Mouse (Mus musculus) stomach, embryonic 14.5 days (tissue): ENCODE data around the gene Slc30a3. TPM values are rescaled to one million over a fixed set of nuclear protein-coding genes. Genes with fewer than 3 reads are reported as not detected.
"Not testable (repeated sequence)": the region's sequence is repeated elsewhere in the genome, so short reads cannot be mapped to it uniquely, and the experiment has no call there.

Experiments
- ATAC-seq: fragments of 200-750 bp; cut with Nextera tagmentation; 2 replicates; pipeline ENCODE4 v1.8.0; 2017; ENCODE audit warnings: low read depth, moderate TSS enrichment; ENCODE audit not compliant: insufficient number of reproducible peaks, insufficient read depth, low FRiP score
- H3K27ac ChIP-seq: fragments of 300-500 bp; sonication (generic); 2 replicates; pipeline ENCODE4 v1.5.1; 2014; ENCODE audit warnings: mild to moderate bottlenecking, low read length, moderate library complexity, mixed read lengths
- H3K27me3 ChIP-seq: fragments of 300-500 bp; sonication (generic); 2 replicates; pipeline ENCODE4 v1.6.1; 2014; ENCODE audit warnings: low read length, control low read depth, mixed read lengths; ENCODE audit not compliant: control insufficient read depth, insufficient read depth
- H3K36me3 ChIP-seq: fragments of 300-500 bp; sonication (generic); 2 replicates; pipeline ENCODE4 v1.6.1; 2014; ENCODE audit warnings: mild to moderate bottlenecking, control low read depth, low read length, moderate library complexity, mixed read lengths; ENCODE audit not compliant: control insufficient read depth, insufficient read depth
- H3K4me1 ChIP-seq: fragments of 300-500 bp; sonication (generic); 2 replicates; pipeline ENCODE4 v1.6.1; 2014; ENCODE audit warnings: low read length, control low read depth, mixed read lengths; ENCODE audit not compliant: control insufficient read depth, insufficient read depth
- H3K4me2 ChIP-seq: fragments of 300-500 bp; sonication (generic); replicated peaks from 2 replicates; pipeline ENCODE4 v1.6.1; 2014; ENCODE audit warnings: low read depth, low read length, control low read depth
- H3K4me3 ChIP-seq: fragments of 300-500 bp; sonication (generic); 2 replicates; pipeline ENCODE4 v1.5.1; 2014; ENCODE audit warnings: low read depth, low read length, control low read depth
- H3K9ac ChIP-seq: fragments of 300-500 bp; sonication (generic); replicated peaks from 2 replicates; pipeline ENCODE4 v1.6.1; 2014; ENCODE audit warnings: low read depth, mild to moderate bottlenecking, control low read depth, low read length, moderate library complexity, mixed read lengths
- H3K9me3 ChIP-seq: fragments of 300-500 bp; sonication (generic); 2 replicates; pipeline ENCODE4 v1.6.1; 2016; ENCODE audit warnings: low read depth, low read length, control low read depth; ENCODE audit not compliant: control insufficient read depth
- WGBS: fragments of 180-500 bp; shearing (Covaris S2); extraction: QIAGEN DNeasy Blood & Tissue Kit; methylation state at CpG from one replicate; pipeline ENCODE4 v1.1.7; 2014; 5-methylcytosine and 5-hydroxymethylcytosine counted together
- polyA plus RNA-seq: library from polyadenylated mRNA; unstranded; fragments of >200 nt; fragmentation: Nextera tagmentation; extraction: Ambion mirVana; gene quantifications from 2 replicates; pipeline ENCODE4 v1.2.1, GENCODE M21; 2014

The Slc30a3 gene
- polyA plus RNA-seq, 1 experiment from 2014 or later, result 0.30 TPM

GRCm38 (mm10) chr5:31048763-31049641 is 59.0 kb downstream of the Slc30a3 start, which contains the start of gene Slc5a6:
Gene Slc5a6 (minus strand): TSS chr5:31048924.
- Histone ChIP-seq H3K4me1 (peaks cover 5% of the 10 kb centered on the region; the same call in 1 of the 2 replicates), H3K9ac (peak within 1 kb of the TSS; percentile 86), H3K27ac (peak within 1 kb of the TSS; percentile 98), H3K4me2 (peak within 1 kb of the TSS; percentile 76), H3K36me3 (no peaks in the 10 kb centered on the region), H3K4me3 (peak within 1 kb of the TSS; percentile 55), H3K27me3 (no peaks in the 10 kb centered on the region), H3K9me3 (no peaks in the 10 kb centered on the region)
- 0% methylated on average over 23 of the region's 23 CpGs for WGBS
- ATAC-seq, result peak; percentile 42; the same call in 1 of the 2 replicates

- no peaks in the 10 kb centered on the region for H3K27me3 ChIP-seq
- no peaks in the 10 kb centered on the region for H3K36me3 ChIP-seq
- WGBS, result under 1% methylated on average over 73 of the region's 73 CpGs
- peak within 1 kb of the TSS; percentile 55 for H3K4me3 ChIP-seq
- H3K27ac ChIP-seq, result peak within 1 kb of the TSS; percentile 98
- no peaks in the 10 kb centered on the region for H3K9me3 ChIP-seq
- peak; percentile 98 for ATAC-seq
- peaks cover 5% of the 10 kb centered on the region; the same call in 1 of the 2 replicates for H3K4me1 ChIP-seq
- peak within 1 kb of the TSS; percentile 76 for H3K4me2 ChIP-seq
- H3K9ac ChIP-seq, result peak within 1 kb of the TSS; percentile 86
Observed at GRCm38 (mm10) chr5:31047848-31048762, 59.9 kb downstream of the Slc30a3 start, which contains the start of gene Atraid. Gene Atraid (plus strand): TSS chr5:31048312.

- Histone ChIP-seq H3K36me3 (0 out of 2 replicates have a peak, but pooled peaks cover 2% of the 10 kb centered on the region), H3K4me3 (peak overlapping the region; percentile 55), H3K27me3 (no peaks in the 10 kb centered on the region), H3K9me3 (no peaks in the 10 kb centered on the region), H3K9ac (no peak overlapping the region; the same call in 1 of the 2 replicates), H3K4me2 (peak overlapping the region; percentile 76), H3K27ac (no peak overlapping the region), H3K4me1 (peaks cover 5% of the 10 kb centered on the region; the same call in 1 of the 2 replicates)
- no peak for ATAC-seq
- 72% methylated on average over 5 of the region's 5 CpGs for WGBS
Observed at GRCm38 (mm10) chr5:31047074-31047473, 61.0 kb downstream of the Slc30a3 start.

- Histone ChIP-seq H3K36me3 (0 out of 2 replicates have a peak, but pooled peaks cover 2% of the 10 kb centered on the region), H3K27me3 (no peaks in the 10 kb centered on the region), H3K9me3 (no peaks in the 10 kb centered on the region), H3K4me3 (no peak overlapping the region), H3K4me1 (peaks cover 5% of the 10 kb centered on the region; the same call in 1 of the 2 replicates), H3K27ac (no peak overlapping the region), H3K9ac (no peak overlapping the region), H3K4me2 (no peak overlapping the region)
- WGBS, result 89% methylated on average over 6 of the region's 6 CpGs
- no peak for ATAC-seq
Observed at GRCm38 (mm10) chr5:31046416-31046815, 61.6 kb downstream of the Slc30a3 start.

- 85% methylated on average over 7 of the region's 7 CpGs for WGBS
- Histone ChIP-seq H3K36me3 (peaks cover 11% of the 10 kb centered on the region), H3K4me2 (no peak overlapping the region), H3K4me3 (no peak overlapping the region), H3K4me1 (no peaks in the 10 kb centered on the region), H3K9me3 (no peaks in the 10 kb centered on the region), H3K27me3 (no peaks in the 10 kb centered on the region), H3K9ac (no peak overlapping the region), H3K27ac (no peak overlapping the region)
- no peak for ATAC-seq
Observed at GRCm38 (mm10) chr5:31038171-31038845, 69.7 kb downstream of the Slc30a3 start.

GRCm38 (mm10) chr5:31036556-31036955 is 71.5 kb downstream of the Slc30a3 start:
- not testable (repeated sequence) for H3K27ac ChIP-seq, H3K27me3 ChIP-seq, H3K4me3 ChIP-seq, H3K4me1 ChIP-seq, H3K9me3 ChIP-seq, ATAC-seq, H3K36me3 ChIP-seq, H3K9ac ChIP-seq, H3K4me2 ChIP-seq
- 77% methylated on average over 11 of the region's 11 CpGs for WGBS
